Mouse (Mus musculus) inflammation-experienced regulatory T-cells, adult 16 weeks (primary cell): Measurements from ENCODE around the gene Olfr780. TPM values are rescaled to one million over a fixed set of nuclear protein-coding genes. Genes with fewer than 3 reads are reported as not detected.

Experiments
- polyA plus RNA-seq: library from polyadenylated mRNA; unstranded; fragments of 100-300 nt; shearing (Covaris generic); gene quantifications from one replicate; pipeline ENCODE4 v1.2.1, GENCODE M21; 2017

Olfr780 gene
- not detected for polyA plus RNA-seq

DNA sequence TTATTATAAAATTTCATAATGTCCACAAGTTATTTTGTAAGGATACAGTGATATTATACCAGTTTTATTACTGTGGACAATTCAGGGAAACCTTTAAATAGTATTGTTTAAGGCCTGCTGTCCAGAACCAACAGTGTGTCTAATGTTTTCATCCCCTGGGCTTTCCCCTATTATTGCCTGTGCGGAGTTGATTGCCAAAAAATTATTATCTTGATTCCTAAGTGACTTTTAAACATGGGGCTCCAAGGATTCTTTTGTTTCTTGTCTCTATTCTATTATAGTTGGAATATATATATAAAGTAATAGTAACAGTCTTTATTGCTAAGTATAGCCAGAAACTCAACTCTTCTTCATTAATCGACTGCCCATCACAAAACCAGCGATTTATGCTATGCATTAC lies at the start of gene Olfr780:
Olfr780 (plus strand) TSS at position 301 of the 400 bp plus-strand sequence.

GRCm38 (mm10) chr10:129271081-129271535 lies 46.8 kb upstream of the Olfr780 start, which contains the start of gene Olfr777:
TSS of gene Olfr777 (minus strand) at chr10:129271485.

DNA sequence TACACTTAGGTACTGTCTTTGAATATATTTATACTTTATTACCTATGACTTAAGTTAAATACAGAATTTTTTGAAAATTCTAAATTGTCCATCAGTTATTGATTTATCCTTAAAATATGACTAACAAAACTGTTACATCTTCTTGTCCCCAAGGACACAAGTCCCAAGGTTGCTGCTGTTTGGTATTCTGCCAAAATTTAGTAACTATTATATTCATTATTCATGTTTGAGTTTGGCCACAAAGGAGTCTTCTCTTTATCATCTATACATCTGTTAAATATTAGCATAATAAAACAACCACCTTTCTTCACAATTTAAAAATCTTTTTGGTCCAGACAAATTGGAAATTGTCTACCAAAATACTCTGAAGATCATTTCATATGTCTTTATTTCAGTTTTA lies 10.6 kb downstream of the Olfr780 start, which contains the start of gene Olfr781:
Olfr781 (plus strand) TSS at position 301 of the 400 bp plus-strand sequence.

DNA sequence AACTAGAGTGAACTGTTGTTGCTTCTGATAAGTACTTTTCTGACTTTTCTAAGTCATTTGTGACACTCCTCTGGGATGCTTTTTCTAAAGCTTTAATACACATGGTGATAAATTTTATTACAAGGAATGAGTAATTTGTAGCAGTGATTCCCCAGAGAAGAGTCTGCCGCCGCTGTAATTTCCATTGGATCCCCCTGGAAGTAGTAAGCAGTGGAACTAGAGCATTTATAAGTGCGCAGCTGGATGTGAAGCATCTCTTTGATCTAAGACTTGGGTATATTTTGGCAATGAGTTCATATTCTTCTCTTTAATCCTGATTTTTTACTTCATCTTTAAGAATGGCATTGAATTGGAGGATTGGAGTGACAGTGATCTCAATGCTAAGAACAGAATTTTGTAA lies 30.6 kb downstream of the Olfr780 start, which contains the start of gene Olfr782:
Olfr782 (plus strand) TSS at position 301 of the 400 bp plus-strand sequence.

Other genes with a start within 250 kb of the Olfr780 start
- gene Olfr766-ps1, start 249.1 kb upstream of the Olfr780 start, polyA plus RNA-seq, result not detected
- not detected for gene Olfr767, start 235.2 kb upstream of the Olfr780 start, polyA plus RNA-seq
- gene Olfr768, start 218.7 kb upstream of the Olfr780 start, polyA plus RNA-seq, result not detected
- not detected for gene Olfr769, start 200.3 kb upstream of the Olfr780 start, polyA plus RNA-seq
- not detected for gene Olfr770, start 179.1 kb upstream of the Olfr780 start, polyA plus RNA-seq
- gene Olfr771, start 153.4 kb upstream of the Olfr780 start, polyA plus RNA-seq, result not detected
- gene Olfr772, start 140.2 kb upstream of the Olfr780 start, polyA plus RNA-seq, result not detected
- gene Olfr773, start 130.7 kb upstream of the Olfr780 start, polyA plus RNA-seq, result not detected
- gene Olfr774, start 81.9 kb upstream of the Olfr780 start, polyA plus RNA-seq, result not detected
- gene Olfr775, start 69.7 kb upstream of the Olfr780 start, polyA plus RNA-seq, result not detected
- not detected for gene Olfr776, start 59.0 kb upstream of the Olfr780 start, polyA plus RNA-seq
- not detected for gene Olfr777, start 46.6 kb upstream of the Olfr780 start, polyA plus RNA-seq
- not detected for gene Olfr781, start 10.7 kb downstream of the Olfr780 start, polyA plus RNA-seq
- gene Olfr782, start 30.7 kb downstream of the Olfr780 start, polyA plus RNA-seq, result not detected
- gene Olfr784, start 66.0 kb downstream of the Olfr780 start, polyA plus RNA-seq, result not detected
- gene Olfr785, start 87.3 kb downstream of the Olfr780 start, polyA plus RNA-seq, result not detected
- gene Olfr786, start 109.2 kb downstream of the Olfr780 start, polyA plus RNA-seq, result not detected
- 0.07 TPM for gene Olfr787, start 143.7 kb downstream of the Olfr780 start, polyA plus RNA-seq
- gene Olfr788, start 152.9 kb downstream of the Olfr780 start, polyA plus RNA-seq, result not detected
- gene Olfr789, start 166.6 kb downstream of the Olfr780 start, polyA plus RNA-seq, result not detected
- not detected for gene Olfr790, start 180.4 kb downstream of the Olfr780 start, polyA plus RNA-seq
- not detected for gene Olfr791, start 203.7 kb downstream of the Olfr780 start, polyA plus RNA-seq
- gene Olfr792, start 221.0 kb downstream of the Olfr780 start, polyA plus RNA-seq, result not detected
- gene Olfr794, start 249.5 kb downstream of the Olfr780 start, polyA plus RNA-seq, result not detected